Mouse (Mus musculus) heart, embryonic 13.5 days (tissue): ENCODE measurements around the gene Rps6kc1. TPM values are rescaled to one million over a fixed set of nuclear protein-coding genes. Genes with fewer than 3 reads are reported as not detected.

Experiments
- ATAC-seq: fragments of 200-750 bp; cut with Nextera tagmentation; 2 replicates; pipeline ENCODE4 v1.8.0; 2017; ENCODE audit warnings: moderate TSS enrichment; ENCODE audit not compliant: insufficient number of reproducible peaks, low FRiP score, low TSS enrichment; ENCODE audit errors: extremely low read depth
- H3K27ac ChIP-seq: fragments of 300-500 bp; sonication (generic); replicated peaks from 2 replicates; pipeline ENCODE4 v1.5.1; 2015; ENCODE audit warnings: moderate library complexity, mild to moderate bottlenecking, inconsistent platforms
- H3K27me3 ChIP-seq: fragments of 300-500 bp; sonication (generic); replicated peaks from 2 replicates; pipeline ENCODE4 v1.6.1; 2015; ENCODE audit warnings: mild to moderate bottlenecking, inconsistent platforms
- H3K36me3 ChIP-seq: fragments of 300-500 bp; sonication (generic); 2 replicates; pipeline ENCODE4 v1.6.1; 2015; ENCODE audit warnings: mild to moderate bottlenecking, inconsistent platforms
- H3K4me1 ChIP-seq: fragments of 300-500 bp; sonication (generic); 2 replicates; pipeline ENCODE4 v1.6.1; 2015; ENCODE audit warnings: inconsistent platforms
- H3K4me2 ChIP-seq: fragments of 300-500 bp; sonication (generic); 2 replicates; pipeline ENCODE4 v1.6.1; 2015; ENCODE audit warnings: inconsistent platforms, mild to moderate bottlenecking, moderate library complexity
- H3K4me3 ChIP-seq: fragments of 300-500 bp; sonication (generic); 2 replicates; pipeline ENCODE4 v1.5.1; 2015; ENCODE audit warnings: moderate library complexity, mild to moderate bottlenecking, inconsistent platforms
- H3K9ac ChIP-seq: fragments of 300-500 bp; sonication (generic); 2 replicates; pipeline ENCODE4 v1.6.1; 2015; ENCODE audit warnings: inconsistent platforms, mild to moderate bottlenecking, moderate library complexity
- H3K9me3 ChIP-seq: fragments of 300-500 bp; sonication (generic); 2 replicates; pipeline ENCODE4 v1.6.1; 2016; ENCODE audit warnings: inconsistent platforms
- WGBS: fragments of 180-500 bp; shearing (Covaris S2); methylation state at CpG from one replicate; pipeline ENCODE4 v1.1.7; 2015; ENCODE audit warnings: mixed read lengths; 5-methylcytosine and 5-hydroxymethylcytosine counted together
- polyA plus RNA-seq: library from polyadenylated mRNA; unstranded; fragments of >200 nt; fragmentation: Nextera tagmentation; extraction: Ambion mirVana; gene quantifications from 2 replicates; pipeline ENCODE4 v1.2.1, GENCODE M21; 2015

Rps6kc1 gene
- polyA plus RNA-seq, 1 experiment from 2014 or later: 8.3 TPM

- Histone ChIP-seq H3K36me3 (no peaks in the 10 kb centered on the region), H3K9ac (no peak overlapping the region), H3K4me3 (no peak overlapping the region), H3K9me3 (no peaks in the 10 kb centered on the region), H3K27ac (no peak overlapping the region), H3K27me3 (no peaks in the 10 kb centered on the region), H3K4me1 (peaks cover 19% of the 10 kb centered on the region), H3K4me2 (no peak overlapping the region)
- no peak for ATAC-seq
- WGBS: 67% methylated on average over 11 of the region's 11 CpGs
Measured at GRCm38 (mm10) chr1:190695589-190695988, 216.0 kb downstream of the Rps6kc1 start.

- no peaks in the 10 kb centered on the region for H3K27me3 ChIP-seq
- 71% methylated on average over 29 of the region's 29 CpGs for WGBS
- no peak overlapping the region for H3K27ac ChIP-seq
- peaks cover 19% of the 10 kb centered on the region for H3K4me1 ChIP-seq
- ATAC-seq: no peak
- H3K36me3 ChIP-seq: no peaks in the 10 kb centered on the region
- no peak overlapping the region for H3K4me3 ChIP-seq
- no peak overlapping the region for H3K9ac ChIP-seq
- H3K4me2 ChIP-seq: peak overlapping the region; percentile 4; the same call in 1 of the 2 replicates
- H3K9me3 ChIP-seq: no peaks in the 10 kb centered on the region
Measured at GRCm38 (mm10) chr1:190690528-190691262, 220.9 kb downstream of the Rps6kc1 start.

- Histone ChIP-seq H3K4me3 (no peak overlapping the region), H3K9ac (no peak overlapping the region), H3K27ac (no peak overlapping the region), H3K27me3 (0 out of 2 replicates have a peak, but pooled peaks cover 4% of the 10 kb centered on the region), H3K36me3 (no peaks in the 10 kb centered on the region), H3K4me1 (no peaks in the 10 kb centered on the region; the same call in 1 of the 2 replicates), H3K4me2 (no peak overlapping the region), H3K9me3 (no peaks in the 10 kb centered on the region)
- ATAC-seq: no peak
- 93% methylated on average over 7 of the region's 7 CpGs for WGBS
Measured at GRCm38 (mm10) chr1:190683060-190683459, 228.5 kb downstream of the Rps6kc1 start.

- Histone ChIP-seq H3K4me1 (no peaks in the 10 kb centered on the region; the same call in 1 of the 2 replicates), H3K4me2 (no peak overlapping the region), H3K27me3 (0 out of 2 replicates have a peak, but pooled peaks cover 4% of the 10 kb centered on the region), H3K4me3 (no peak overlapping the region), H3K9ac (no peak overlapping the region), H3K36me3 (no peaks in the 10 kb centered on the region), H3K27ac (no peak overlapping the region), H3K9me3 (no peaks in the 10 kb centered on the region)
- WGBS: 71% methylated on average over 25 of the region's 25 CpGs
- ATAC-seq: no peak
Measured at GRCm38 (mm10) chr1:190682021-190682926, 229.3 kb downstream of the Rps6kc1 start.

GRCm38 (mm10) chr1:190675455-190675854, 236.1 kb downstream of the Rps6kc1 start:
- Histone ChIP-seq H3K36me3 (no peaks in the 10 kb centered on the region), H3K9ac (no peak overlapping the region), H3K9me3 (no peaks in the 10 kb centered on the region), H3K27me3 (no peaks in the 10 kb centered on the region), H3K4me3 (no peak overlapping the region), H3K27ac (no peak overlapping the region), H3K4me2 (no peak overlapping the region), H3K4me1 (no peaks in the 10 kb centered on the region)
- no peak for ATAC-seq
- WGBS: 81% methylated on average over 3 of the region's 3 CpGs

- 40% methylated on average over 10 of the region's 10 CpGs for WGBS
- H3K27me3 ChIP-seq: no peaks in the 10 kb centered on the region
- ATAC-seq: no peak
Measured at GRCm38 (mm10) chr1:190669099-190669498, 242.5 kb downstream of the Rps6kc1 start.

GRCm38 (mm10) chr1:190667821-190668220, 243.7 kb downstream of the Rps6kc1 start:
- no peaks in the 10 kb centered on the region for H3K27me3 ChIP-seq
- no peak overlapping the region for H3K9ac ChIP-seq
- peaks cover 33% of the 10 kb centered on the region for H3K4me1 ChIP-seq
- no peak overlapping the region for H3K4me3 ChIP-seq
- WGBS: 89% methylated on average over 11 of the region's 11 CpGs
- H3K9me3 ChIP-seq: no peaks in the 10 kb centered on the region
- H3K36me3 ChIP-seq: no peaks in the 10 kb centered on the region
- ATAC-seq: no peak
- no peak overlapping the region for H3K4me2 ChIP-seq
- H3K27ac ChIP-seq: no peak overlapping the region

More at GRCm38 (mm10) chr1:190669099-190669498, 242.5 kb downstream of the Rps6kc1 start:
- H3K9me3 ChIP-seq: no peaks in the 10 kb centered on the region
- no peak overlapping the region for H3K4me3 ChIP-seq
- H3K27ac ChIP-seq: peak overlapping the region; percentile 92
- no peak overlapping the region for H3K4me2 ChIP-seq
- H3K9ac ChIP-seq: no peak overlapping the region
- H3K36me3 ChIP-seq: no peaks in the 10 kb centered on the region
- peaks cover 33% of the 10 kb centered on the region for H3K4me1 ChIP-seq

GRCm38 (mm10) chr1:190667326-190667725, 244.2 kb downstream of the Rps6kc1 start:
- WGBS: 84% methylated on average over 5 of the region's 5 CpGs
- no peaks in the 10 kb centered on the region for H3K27me3 ChIP-seq
- no peaks in the 10 kb centered on the region for H3K36me3 ChIP-seq
- no peak overlapping the region for H3K4me2 ChIP-seq
- no peaks in the 10 kb centered on the region for H3K9me3 ChIP-seq
- H3K4me3 ChIP-seq: no peak overlapping the region
- no peak overlapping the region for H3K9ac ChIP-seq
- peaks cover 37% of the 10 kb centered on the region for H3K4me1 ChIP-seq
- H3K27ac ChIP-seq: no peak overlapping the region
- no peak for ATAC-seq

GRCm38 (mm10) chr1:190665490-190665875, 246.1 kb downstream of the Rps6kc1 start:
- WGBS: 87% methylated on average over 8 of the region's 8 CpGs

GRCm38 (mm10) chr1:190664767-190665489, 246.6 kb downstream of the Rps6kc1 start:
- Histone ChIP-seq H3K9me3 (no peaks in the 10 kb centered on the region), H3K4me2 (no peak overlapping the region), H3K27me3 (no peaks in the 10 kb centered on the region), H3K4me1 (peaks cover 60% of the 10 kb centered on the region), H3K36me3 (no peaks in the 10 kb centered on the region), H3K9ac (no peak overlapping the region), H3K4me3 (no peak overlapping the region), H3K27ac (no peak overlapping the region)
- no peak for ATAC-seq
- 80% methylated on average over 21 of the region's 21 CpGs for WGBS

More at GRCm38 (mm10) chr1:190665490-190665875, 246.1 kb downstream of the Rps6kc1 start:
- ATAC-seq: no peak
- H3K27ac ChIP-seq: no peak overlapping the region
- no peaks in the 10 kb centered on the region for H3K9me3 ChIP-seq
- no peak overlapping the region for H3K4me3 ChIP-seq
- H3K4me2 ChIP-seq: no peak overlapping the region
- H3K27me3 ChIP-seq: no peaks in the 10 kb centered on the region
- H3K4me1 ChIP-seq: peaks cover 55% of the 10 kb centered on the region
- no peaks in the 10 kb centered on the region for H3K36me3 ChIP-seq
- no peak overlapping the region for H3K9ac ChIP-seq

- H3K4me3 ChIP-seq: no peak overlapping the region
- H3K27me3 ChIP-seq: no peaks in the 10 kb centered on the region
- H3K9ac ChIP-seq: no peak overlapping the region
- 78% methylated on average over 4 of the region's 4 CpGs for WGBS
- no peaks in the 10 kb centered on the region for H3K36me3 ChIP-seq
- ATAC-seq: no peak
- H3K27ac ChIP-seq: no peak overlapping the region
- H3K4me1 ChIP-seq: peaks cover 55% of the 10 kb centered on the region
- no peaks in the 10 kb centered on the region for H3K9me3 ChIP-seq
- no peak overlapping the region for H3K4me2 ChIP-seq
Measured at GRCm38 (mm10) chr1:190663996-190664395, 247.6 kb downstream of the Rps6kc1 start.
